Mouse (Mus musculus) gastrocnemius, postnatal 14 days (tissue): ENCODE measurements at regions not wholly inside any gene's neighbourhood (a gene's known extent, or its start where the extent isn't known, plus 50 kb on each side); places are given as distances from the start of the nearest gene placed in this dataset.

Experiments used
- DNase-seq: peaks from one replicate; pipeline ENCODE4 v3.0.0; 2021; ENCODE audit warnings: mixed read lengths
- intact Hi-C: fragments of 180-260 bp; cut with DNase I; formaldehyde crosslinking; loops from one replicate; pipeline ENCODE4 v1.15.1; 2025; ENCODE audit warnings: low total_unique reads

DNA sequence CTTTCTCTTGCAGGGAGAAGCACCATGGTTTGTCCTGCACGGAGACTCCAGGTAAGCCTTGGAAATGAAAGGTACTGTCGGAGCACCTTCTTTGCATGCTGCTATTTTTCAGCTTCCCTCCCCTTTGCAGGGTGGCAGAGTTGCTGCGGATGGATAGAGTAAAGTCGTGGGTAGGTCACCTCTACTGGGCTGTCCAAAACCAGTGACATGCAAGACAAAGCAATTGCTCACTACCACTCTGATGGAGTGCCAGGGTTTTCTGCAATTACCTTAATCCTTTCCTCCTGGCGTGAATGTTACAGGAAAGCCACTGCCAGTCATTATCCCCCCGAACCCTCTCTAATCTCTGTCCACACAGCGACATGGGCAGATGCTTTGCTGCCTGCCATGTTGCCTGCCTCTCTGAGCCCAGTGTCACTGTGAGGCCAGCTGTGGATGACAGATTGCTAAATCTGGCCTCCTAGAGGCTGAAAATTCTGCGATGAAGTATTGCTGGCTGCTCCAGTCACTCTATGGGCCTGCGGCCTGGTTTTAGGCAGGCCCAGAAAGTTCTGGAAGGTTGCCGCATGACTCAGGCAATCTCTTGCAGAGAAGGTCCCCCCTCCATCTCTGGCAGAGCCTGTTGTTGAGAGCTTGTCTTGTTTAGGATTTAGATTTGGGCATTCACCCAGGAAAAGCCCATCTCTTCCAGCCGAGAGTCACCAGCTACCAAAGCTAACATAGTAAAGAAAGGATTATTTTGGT is 54.1 kb upstream of the Sod3 start:
- intact Hi-C loops, result no loop called here
- peak; percentile 86 for DNase-seq

DNA sequence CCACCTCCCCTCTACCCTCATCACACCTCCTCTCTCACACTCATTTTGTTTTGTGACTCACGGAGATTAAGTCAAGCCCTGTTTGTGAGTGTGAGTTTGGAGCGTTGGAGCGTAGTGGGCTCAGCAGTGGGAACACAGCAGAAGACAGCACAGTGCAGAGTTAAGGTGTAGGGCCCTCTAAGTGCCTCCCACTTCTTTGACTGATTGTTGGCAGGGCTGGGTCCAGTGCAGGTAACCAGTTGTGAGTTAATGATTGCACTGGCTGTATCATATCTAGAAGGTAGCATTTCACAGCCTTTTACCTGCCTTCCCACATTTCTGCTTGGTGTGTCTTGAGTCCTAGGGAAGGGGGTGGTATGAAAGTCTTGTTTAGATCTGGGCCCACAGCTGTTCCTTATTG is 67.3 kb upstream of the Sod3 start:
- no peak for DNase-seq
- intact Hi-C loops, result no loop called here

GRCm38 (mm10) chr5:52294466-52294865 is 69.1 kb upstream of the Sod3 start:
- intact Hi-C loops, result no loop called here
- no peak for DNase-seq

GRCm38 (mm10) chr5:52288319-52288718 is 75.3 kb upstream of the Sod3 start:
- intact Hi-C loops, result no loop called here
- no peak for DNase-seq

- no peak for DNase-seq
- intact Hi-C loops, result no loop called here
Observed at GRCm38 (mm10) chr5:52280871-52281270, 82.7 kb upstream of the Sod3 start.

- intact Hi-C loops, result no loop called here
- DNase-seq, result no peak
Observed at GRCm38 (mm10) chr5:52278111-52278510, 85.5 kb upstream of the Sod3 start.

GRCm38 (mm10) chr5:52263214-52263613 is 72.9 kb upstream of the Dhx15 start:
- DNase-seq, result no peak
- intact Hi-C loops, result no loop called here

GRCm38 (mm10) chr5:52258075-52258474 is 67.8 kb upstream of the Dhx15 start:
- intact Hi-C loops, result no loop called here
- DNase-seq, result no peak

DNA sequence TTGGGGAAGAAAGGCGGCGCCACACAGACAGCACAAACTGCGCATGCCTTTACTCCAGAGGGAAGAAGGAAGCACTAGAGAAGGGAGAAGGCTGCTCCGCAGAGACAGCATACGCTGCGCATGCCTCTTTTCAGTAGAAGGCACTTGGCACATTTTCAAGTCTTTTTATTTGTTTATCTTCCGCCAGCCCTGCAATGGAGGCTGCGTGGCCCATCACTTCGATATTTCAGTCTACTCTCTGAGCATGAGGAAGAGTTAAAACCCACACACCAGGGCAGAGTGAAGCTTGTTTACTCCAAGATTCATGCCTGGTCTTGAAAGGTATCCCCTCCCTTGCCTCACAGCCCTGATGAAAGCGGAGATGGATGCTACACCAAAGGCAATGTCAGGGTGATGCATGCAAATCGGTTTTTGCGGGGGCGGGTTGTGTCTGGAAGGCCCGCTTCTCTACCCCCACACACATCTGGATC is 64.3 kb upstream of the Dhx15 start:
- intact Hi-C loops, result no loop called here
- DNase-seq, result no peak

DNA sequence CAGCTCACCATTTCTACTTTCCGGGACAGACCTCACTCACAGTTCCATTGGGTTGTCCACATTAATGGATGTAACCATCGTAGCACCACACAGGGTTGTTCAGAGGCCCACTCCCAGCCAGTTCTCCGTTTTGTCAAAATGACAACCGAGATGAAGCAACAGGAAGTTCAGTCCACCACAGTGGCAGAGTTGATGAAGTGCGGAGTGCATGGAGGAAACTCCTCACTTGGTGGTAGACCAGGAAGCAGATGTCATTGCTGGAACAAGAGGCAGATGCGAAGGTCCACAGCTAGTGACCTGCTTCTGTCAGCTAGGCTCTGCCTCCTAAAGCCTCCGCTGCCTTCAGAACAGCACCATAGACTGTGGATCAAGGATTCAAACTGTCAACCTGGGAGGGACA is 59.5 kb upstream of the Dhx15 start:
- no peak for DNase-seq
- intact Hi-C loops, result no loop called here

DNA sequence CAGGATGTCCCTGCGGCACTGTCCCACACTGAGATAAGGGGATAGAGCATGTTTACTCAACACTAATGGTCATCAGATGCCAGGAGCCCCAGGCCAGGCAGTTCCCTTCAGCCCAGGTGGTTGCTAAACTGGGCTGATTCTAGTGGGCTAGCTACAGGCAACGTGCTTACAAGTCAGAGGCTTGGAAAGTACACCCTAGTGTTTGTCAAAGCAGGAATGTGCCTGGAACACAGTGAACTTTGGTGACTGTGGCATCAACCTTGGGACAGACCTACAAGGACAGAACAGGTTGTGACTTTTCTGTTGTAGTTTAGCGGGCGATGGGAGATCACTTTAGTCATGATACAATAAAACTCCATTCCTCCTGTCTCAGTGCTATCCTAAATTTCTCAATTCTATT is 53.6 kb upstream of the Dhx15 start:
- intact Hi-C loops, result loop anchor here (5.0 kb wide), 1 partner anchor 112 kb away; no protein-coding TSS in a partner anchor
- DNase-seq, result no peak

DNA sequence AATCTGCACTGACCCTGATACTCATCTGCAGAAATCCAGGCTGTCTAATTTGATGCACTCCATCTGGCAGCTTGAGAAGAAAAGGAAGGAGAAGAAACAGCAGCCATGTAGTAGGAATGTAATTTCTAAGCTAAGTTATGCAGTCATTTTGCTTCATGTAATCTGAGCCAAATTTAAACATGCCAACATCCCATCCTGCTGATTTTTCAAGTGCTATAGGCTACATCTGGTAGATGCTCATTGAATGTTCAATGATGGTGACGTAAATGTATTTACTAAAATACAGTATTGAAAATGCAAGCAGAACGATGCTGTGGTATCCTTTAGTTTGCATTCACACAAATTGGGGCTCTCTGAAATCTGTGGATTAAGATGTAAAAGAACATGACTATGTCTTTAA is 52.1 kb upstream of the Dhx15 start:
- intact Hi-C loops, result loop anchor here (5.0 kb wide), 1 partner anchor 110 kb away; no protein-coding TSS in a partner anchor
- no peak for DNase-seq

GRCm38 (mm10) chr5:52240540-52240939 is 50.2 kb upstream of the Dhx15 start:
- DNase-seq, result no peak
- intact Hi-C loops, result loop anchor here (5.0 kb wide), 1 partner anchor 108 kb away; no protein-coding TSS in a partner anchor
